Mouse (Mus musculus): ENCODE results near the gene Slc22a7. TPM values are rescaled to one million over a fixed set of nuclear protein-coding genes. Genes with fewer than 3 reads are reported as not detected.

The Slc22a7 gene
- polyA plus RNA-seq, 2 experiments from 2014 or later: not detected

DNA sequence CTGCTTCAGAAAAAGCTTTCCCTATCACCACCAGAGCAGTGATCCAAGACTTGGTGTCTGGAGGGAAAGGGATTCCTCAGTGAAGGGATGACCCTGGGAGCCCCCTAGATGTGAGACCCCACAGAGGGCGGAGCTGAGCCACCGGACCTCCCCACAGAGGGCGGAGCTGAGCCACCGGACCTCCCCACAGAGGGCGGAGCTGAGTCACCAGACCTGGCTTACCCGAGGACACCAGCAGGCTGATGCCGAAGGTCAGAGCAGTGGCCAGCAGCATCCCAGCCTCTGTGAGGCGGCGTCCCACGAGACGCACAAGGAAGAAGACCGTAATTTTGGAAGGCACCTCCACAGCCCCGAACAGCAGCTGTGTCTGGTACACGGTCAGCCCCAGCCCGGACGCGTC, 4.6 kb downstream of the Slc22a7 start:
- no peak for ATAC-seq

DNA sequence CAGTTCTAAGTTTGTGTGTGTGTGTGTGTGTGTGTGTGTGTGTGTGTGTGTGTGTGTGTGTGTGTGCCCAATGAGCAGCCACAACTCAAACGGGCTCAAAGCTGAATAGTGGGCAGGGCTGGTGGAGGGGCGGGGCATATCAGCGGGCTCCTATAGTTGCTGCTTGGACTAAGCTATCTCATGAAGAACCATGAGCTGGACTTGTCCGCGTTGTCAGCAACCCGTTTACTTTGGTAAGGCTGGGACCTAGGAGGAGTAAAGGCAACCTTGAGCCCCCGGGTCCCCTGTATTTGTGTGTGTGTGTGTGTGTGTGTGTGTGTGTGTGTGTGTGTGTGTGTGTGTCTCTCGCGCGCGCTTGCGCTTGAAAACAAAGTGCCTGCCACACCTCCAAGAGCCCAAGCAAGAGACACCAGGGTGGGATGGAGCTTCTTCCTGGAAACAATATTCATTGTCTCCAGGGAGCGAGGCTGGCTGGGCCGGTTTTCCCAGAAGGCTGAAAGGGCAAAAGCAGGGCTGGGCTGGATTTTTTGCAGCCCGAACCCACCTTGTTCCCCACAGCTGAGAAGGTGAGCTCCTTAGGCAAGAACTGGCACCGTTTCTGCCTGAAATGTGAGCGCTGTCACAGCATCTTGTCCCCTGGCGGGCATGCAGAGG, 9.4 kb downstream of the Slc22a7 start, which contains the start of gene Crip3:
Crip3 (plus strand) TSS at position 166 of the 654 bp plus-strand sequence.
- no peak for ATAC-seq

DNA sequence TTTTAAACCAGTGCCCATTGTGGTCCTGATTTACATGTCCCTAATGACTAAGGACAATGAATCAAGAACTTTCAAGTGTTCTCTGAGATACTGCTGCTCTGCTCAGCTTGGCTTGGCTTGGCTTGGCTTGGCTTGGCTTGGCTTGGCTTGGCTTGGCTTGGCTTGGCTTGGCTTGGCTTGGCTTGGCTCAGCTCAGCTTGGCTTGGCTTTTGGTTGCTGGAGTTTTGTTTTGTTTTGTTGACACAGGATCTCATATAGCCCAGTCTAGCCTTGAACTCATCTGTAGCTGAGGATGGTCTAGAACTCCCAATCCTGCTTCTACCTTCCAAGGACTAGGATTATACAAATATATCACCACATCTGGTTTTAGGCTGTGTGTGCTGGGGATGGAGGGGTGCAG, 11.8 kb downstream of the Slc22a7 start:
- no peak for ATAC-seq

DNA sequence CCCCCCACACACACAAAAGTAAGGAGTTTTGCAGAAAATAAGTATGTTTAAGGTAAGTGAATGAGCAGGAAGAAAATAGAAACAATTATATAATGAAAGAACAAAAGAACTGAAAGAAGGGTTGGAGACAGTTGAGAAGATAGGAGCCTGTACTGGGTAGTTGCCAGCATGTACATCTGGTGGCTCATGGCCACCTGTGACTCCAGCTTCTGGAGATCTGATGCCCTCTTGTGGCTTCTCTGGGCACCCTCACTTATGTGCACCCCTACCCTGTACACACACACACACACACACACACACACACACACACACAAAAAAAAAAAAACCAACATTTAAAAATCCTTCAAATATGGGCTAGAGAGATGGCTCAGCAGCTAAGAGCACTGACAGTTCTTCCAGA, 18.5 kb downstream of the Slc22a7 start:
- ATAC-seq: no peak

DNA sequence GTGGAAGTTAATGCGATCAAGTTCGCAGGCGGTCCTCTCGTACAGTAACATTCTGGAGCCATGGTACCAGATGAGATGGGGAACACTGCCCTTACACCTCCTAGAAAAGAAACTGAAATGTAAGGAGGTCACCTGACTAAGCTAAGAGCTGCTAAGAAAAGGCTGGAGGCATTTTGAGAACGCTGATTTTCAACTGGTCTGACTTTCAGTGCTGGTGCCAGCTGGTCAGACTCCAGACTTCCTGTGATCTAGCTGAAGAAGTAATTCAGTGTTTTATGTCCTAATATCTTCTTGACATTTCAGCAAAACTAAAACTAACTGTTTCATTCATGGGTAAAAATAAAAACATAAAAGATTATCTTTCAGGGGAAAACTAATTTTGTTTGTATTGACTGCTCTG, 19.6 kb downstream of the Slc22a7 start:
- ATAC-seq: no peak

DNA sequence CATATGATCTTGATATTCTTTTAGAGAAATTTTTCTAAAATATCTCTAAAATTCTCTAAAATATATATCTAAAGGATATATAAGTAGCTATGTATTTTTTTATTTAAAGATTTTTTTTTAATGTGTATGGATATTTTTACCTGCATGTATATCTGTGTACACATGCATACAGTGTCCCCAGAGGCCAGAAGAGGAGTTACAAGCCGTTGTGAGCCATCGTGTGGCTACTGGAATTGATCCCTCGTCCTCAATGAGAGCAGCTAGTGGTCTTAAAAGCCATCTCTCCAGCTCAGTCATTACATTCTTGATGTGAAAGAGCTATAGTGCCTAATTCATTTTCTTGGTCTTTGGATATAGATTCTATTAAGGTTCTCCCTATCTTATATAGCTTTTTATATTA, 29.8 kb downstream of the Slc22a7 start:
- ATAC-seq: peak; percentile 32

DNA sequence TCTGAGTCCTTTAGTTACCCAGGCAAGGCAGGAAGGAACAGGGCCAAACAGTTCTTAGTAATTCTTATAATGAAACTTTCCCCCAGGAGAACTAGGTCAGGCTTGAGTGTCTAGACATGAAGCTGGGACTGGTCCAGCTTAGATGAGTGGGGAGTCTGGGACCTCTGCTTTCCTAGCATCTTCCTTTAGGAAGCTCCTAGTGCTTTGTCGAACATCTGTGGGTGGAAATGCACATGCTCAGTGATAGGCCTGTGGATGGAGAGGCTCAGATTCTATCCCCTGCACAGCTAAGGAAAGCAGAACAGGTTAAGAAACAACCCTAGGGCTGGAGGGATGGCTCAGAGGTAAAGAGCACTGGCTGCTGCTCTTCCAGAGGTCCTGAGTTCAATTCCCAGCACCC, 43.6 kb downstream of the Slc22a7 start:
- no peak for ATAC-seq

DNA sequence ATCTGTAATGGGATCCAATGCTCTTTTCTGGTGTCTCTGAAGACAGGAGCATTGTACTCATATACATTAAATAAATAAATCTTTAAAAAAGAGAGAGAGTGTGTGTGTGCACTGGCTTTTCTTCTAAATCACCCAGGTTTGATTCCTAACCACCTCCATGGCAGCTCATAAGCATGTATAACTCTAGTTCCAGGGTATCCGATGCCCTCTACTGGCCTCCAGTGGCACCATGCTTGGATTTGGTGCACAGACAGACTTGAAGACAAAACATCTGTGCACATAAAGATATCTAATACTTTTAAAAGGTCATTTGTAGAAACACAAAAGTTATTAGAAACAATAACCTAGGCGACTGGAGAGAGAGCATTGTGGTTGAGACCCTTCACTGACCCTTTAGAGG, 45.2 kb downstream of the Slc22a7 start:
- peak; percentile 67 for ATAC-seq

DNA sequence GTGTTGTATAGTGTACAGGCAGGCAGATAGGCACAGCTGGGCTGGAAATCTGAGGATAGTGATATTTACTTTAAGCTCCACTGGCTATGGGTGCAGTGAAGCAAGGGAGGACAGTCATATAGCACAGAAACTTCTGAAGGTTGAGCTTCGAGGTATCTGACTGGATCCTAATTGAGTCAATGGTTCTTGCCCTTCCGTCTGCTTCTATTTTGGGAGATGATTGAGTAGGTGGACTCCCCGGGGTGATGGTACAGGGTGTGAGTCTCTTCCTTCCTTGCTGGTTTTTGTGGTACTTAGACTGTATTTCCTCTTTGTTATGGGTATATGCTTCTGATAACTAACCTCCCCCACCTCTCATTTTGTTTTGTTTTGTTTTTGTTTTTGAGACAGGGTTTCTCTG, 50.1 kb downstream of the Slc22a7 start:
- peak; percentile 55 for ATAC-seq

DNA sequence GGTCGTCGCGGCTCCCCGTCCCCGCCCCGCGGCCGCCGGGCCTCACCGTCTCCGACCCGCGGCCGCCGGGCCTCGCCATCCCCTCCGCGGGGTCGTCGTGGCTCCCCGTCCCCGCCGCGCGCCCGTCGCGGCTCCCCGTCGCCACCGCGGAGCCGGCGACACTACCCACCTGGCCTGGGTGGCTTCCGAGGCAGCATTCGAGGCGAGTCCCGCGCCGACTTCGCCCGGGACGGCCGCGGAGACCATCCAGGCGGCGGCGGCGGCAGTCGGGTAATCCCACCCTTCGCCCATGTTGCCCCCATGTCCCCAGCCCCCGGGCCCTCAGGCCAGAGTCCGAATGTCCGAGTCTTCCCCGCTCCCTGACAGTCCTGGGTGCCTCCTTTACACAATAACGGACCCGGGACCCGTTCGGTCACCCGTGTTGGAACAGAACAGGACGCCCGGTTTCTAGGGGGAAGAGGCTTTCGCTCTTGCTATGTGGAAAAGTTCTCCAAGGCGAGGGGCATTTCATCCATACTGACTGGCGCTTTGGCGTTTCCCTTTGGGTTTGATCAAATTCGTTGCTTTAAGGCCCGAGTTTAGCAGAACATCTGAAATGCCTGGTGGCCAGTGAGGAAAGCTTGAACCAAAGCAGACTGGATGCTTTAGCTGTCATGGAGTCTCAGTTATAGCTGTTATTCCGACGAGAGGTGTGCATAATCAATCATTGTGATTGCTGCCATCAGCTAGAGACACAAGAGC, 54.0 kb downstream of the Slc22a7 start:
- ATAC-seq: no peak

DNA sequence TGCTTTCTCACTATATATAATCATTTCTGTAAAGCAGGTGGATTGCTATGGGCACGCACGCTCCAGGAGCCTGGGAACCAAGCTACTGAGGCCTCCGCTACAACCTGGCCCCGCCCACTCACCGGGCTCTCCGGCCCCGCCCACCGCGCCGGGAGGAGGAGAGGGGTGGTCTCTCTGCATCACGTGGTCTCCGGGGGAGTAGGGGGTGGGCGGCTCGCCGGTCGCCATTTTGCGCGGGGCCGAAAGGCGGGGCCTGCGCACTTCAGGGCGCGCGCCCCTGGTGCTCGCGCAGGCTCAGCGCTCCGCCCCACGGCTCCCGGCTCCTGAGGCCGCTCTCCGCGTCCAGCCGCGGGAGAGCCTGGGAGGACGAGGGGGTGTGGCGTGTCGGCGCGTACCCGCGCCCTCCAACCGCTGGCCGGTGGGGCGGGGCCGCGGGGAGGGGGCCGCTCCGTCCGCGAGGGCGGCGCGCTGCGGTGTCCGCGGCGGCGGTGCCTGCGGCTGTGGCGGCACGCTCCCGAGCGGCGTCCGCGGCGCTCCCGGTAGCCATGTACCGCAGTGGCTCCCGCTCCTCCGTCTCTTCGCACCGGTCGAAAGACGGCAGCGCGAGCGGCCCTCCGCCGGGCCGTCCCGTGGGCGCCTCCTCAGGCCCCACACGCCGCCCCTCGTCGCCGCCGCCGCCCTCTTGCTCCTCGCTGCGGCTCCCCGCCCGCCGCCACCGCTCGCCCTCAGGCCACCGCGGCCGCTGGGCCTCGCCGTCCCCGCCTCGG, 54.8 kb downstream of the Slc22a7 start, which contains the start of gene Zfp318:
Zfp318 (plus strand) TSS at position 438 of the 767 bp plus-strand sequence.
- peak; percentile 75 for ATAC-seq

Other genes with a start within 250 kb of the Slc22a7 start
- gene Polh, start 235.8 kb downstream of the Slc22a7 start, polyA plus RNA-seq (2017; shearing (Covaris generic)): 1 to 10 TPM; 8.3 to 10.0 TPM
- gene Xpo5, start 235.7 kb downstream of the Slc22a7 start, polyA plus RNA-seq (2017; shearing (Covaris generic)): 10 to 100 TPM; 21.3 to 29.8 TPM
- 100 to 1,000 TPM in 1 of 2 experiments, 10 to 100 TPM in 1; 86.1 to 118 TPM for gene Polr1c, start 190.4 kb downstream of the Slc22a7 start, polyA plus RNA-seq (2017; shearing (Covaris generic))
- 10 to 100 TPM; 56.0 to 56.2 TPM for gene Yipf3, start 190.4 kb downstream of the Slc22a7 start, polyA plus RNA-seq (2017; shearing (Covaris generic))
- gene Lrrc73, start 184.9 kb downstream of the Slc22a7 start, polyA plus RNA-seq (2017; shearing (Covaris generic)): under 1 TPM in 1 of 2 experiments, not detected in 1; 0.42 TPM
- gene Tjap1, start 155.4 kb downstream of the Slc22a7 start, polyA plus RNA-seq (2017; shearing (Covaris generic)): 10 to 100 TPM; 22.5 to 24.1 TPM
- gene Dlk2, start 141.0 kb downstream of the Slc22a7 start, polyA plus RNA-seq (2017; shearing (Covaris generic)): not detected
- gene Abcc10, start 110.1 kb downstream of the Slc22a7 start, polyA plus RNA-seq (2017; shearing (Covaris generic)): 1 to 10 TPM; 2.4 to 4.3 TPM
- gene Zfp318, start 54.7 kb downstream of the Slc22a7 start, polyA plus RNA-seq (2017; shearing (Covaris generic)): 1 to 10 TPM; 5.4 TPM
- not detected for gene Crip3, start 9.5 kb downstream of the Slc22a7 start, polyA plus RNA-seq (2017; shearing (Covaris generic))
- gene Ttbk1, start 49.2 kb upstream of the Slc22a7 start, polyA plus RNA-seq (2017; shearing (Covaris generic)): 1 to 10 TPM in 1 of 2 experiments, under 1 TPM in 1; 0.49 to 1.5 TPM
- gene Dnph1, start 58.3 kb upstream of the Slc22a7 start, polyA plus RNA-seq (2017; shearing (Covaris generic)): 10 to 100 TPM; 11.1 to 13.4 TPM
- gene Cul9, start 107.9 kb upstream of the Slc22a7 start, polyA plus RNA-seq (2017; shearing (Covaris generic)): 1 to 10 TPM; 2.7 to 3.5 TPM
- 10 to 100 TPM in 1 of 2 experiments, 1 to 10 TPM in 1; 6.3 to 10.9 TPM for gene Srf, start 117.7 kb upstream of the Slc22a7 start, polyA plus RNA-seq (2017; shearing (Covaris generic))
- under 1 TPM in 1 of 2 experiments, not detected in 1; 0.22 TPM for gene Ptk7, start 191.0 kb upstream of the Slc22a7 start, polyA plus RNA-seq (2017; shearing (Covaris generic))
- gene Klc4, start 207.6 kb upstream of the Slc22a7 start, polyA plus RNA-seq (2017; shearing (Covaris generic)): 10 to 100 TPM in 1 of 2 experiments, 1 to 10 TPM in 1; 5.6 to 11.2 TPM
- gene Mrpl2, start 207.8 kb upstream of the Slc22a7 start, polyA plus RNA-seq (2017; shearing (Covaris generic)): 10 to 100 TPM; 67.3 to 68.4 TPM
- gene Cul7, start 211.9 kb upstream of the Slc22a7 start, polyA plus RNA-seq (2017; shearing (Covaris generic)): 1 to 10 TPM; 2.8 to 4.1 TPM
- 10 to 100 TPM; 44.0 to 48.0 TPM for gene Rrp36, start 235.9 kb upstream of the Slc22a7 start, polyA plus RNA-seq (2017; shearing (Covaris generic))
- 100 to 1,000 TPM; 164 to 197 TPM for gene Mea1, start 240.3 kb upstream of the Slc22a7 start, polyA plus RNA-seq (2017; shearing (Covaris generic))
- 10 to 100 TPM; 22.0 to 28.7 TPM for gene Klhdc3, start 242.5 kb upstream of the Slc22a7 start, polyA plus RNA-seq (2017; shearing (Covaris generic))